Mouse (Mus musculus) right cerebral cortex, postnatal 10 days (tissue): ENCODE data around the gene Ranbp10.

Experiments used
- DNase-seq, 2 experiments: peaks; one replicate each; pipeline ENCODE4 v3.0.0; 2021; ENCODE audit warnings: low spot score in 2 of 2

The Ranbp10 gene

DNA sequence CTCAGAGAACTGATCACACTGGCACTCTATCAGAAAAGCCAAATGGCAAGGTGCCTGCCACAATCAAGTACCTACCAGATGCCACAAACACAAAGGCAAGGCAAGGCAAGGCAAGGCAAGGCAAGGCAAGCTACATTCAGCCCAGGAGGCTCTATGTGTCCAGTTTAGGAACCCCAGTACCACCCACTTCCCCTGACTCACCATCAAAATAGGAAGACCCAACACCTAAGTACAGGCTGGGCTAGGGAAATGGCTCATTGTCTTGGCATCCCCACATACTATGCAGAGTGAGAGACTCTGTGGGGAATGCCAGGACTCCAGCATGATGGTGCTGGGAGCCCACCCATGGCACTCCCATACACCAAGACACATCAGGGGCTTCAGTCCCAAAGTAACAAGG is 37.5 kb downstream of the Ranbp10 start:
- DNase-seq: no peak

DNA sequence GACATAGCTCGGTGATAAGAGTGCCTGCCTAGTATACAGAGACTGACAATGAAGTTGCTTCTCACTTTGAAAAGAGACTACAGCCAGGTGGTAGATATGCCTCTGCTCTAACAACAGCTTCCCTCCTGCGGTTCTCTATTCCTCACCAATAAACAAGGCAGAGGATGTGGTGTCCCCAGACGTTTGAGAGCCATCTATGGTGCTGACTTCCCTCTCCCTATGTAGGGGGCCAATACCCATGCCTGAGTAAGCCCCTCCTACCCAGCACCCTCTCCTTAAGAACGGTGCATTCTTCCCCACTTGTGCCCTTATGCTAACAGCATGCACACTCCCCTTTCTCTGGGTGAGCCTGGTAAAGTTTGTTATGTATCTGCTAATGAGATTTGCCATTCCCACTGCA is 38.2 kb downstream of the Ranbp10 start:
- DNase-seq: no peak

DNA sequence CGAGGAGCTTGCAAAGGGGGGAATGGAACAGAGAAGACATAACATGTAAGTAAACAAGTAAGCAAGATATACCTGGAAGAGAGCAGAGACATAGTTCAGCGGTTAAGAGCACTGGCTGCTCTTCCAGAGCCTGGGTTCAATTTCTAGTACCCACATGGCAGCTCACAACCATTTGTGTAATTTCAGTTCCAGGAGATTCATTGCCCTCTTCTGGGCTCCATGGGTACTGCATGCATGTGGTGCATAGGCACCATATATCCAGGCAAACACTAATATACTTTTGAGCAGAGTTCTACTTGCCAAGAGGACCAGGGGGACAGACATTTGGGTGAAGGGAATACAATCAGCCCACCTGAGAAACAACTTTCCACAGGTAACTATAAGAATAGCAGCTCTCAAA is 38.9 kb downstream of the Ranbp10 start:
- no peak for DNase-seq

DNA sequence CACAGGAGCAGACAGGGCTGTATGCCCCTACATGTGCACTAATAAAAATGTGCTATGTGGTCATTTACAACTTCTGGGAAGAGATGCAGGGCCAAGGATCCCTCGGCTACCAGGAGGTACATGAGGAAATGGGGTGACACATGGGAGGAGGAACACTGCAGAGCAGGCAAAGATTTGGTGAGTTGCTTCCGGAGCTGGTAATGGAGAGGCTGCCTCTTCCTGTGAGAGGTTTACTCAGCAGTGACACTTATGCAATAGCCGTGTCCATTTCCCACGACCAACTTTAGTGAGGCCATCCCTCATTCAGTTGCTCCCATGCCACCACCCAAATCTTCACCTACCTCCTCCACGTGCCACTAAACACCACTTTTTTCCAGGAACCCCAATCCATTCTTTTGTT is 46.9 kb downstream of the Ranbp10 start:
- no peak for DNase-seq

DNA sequence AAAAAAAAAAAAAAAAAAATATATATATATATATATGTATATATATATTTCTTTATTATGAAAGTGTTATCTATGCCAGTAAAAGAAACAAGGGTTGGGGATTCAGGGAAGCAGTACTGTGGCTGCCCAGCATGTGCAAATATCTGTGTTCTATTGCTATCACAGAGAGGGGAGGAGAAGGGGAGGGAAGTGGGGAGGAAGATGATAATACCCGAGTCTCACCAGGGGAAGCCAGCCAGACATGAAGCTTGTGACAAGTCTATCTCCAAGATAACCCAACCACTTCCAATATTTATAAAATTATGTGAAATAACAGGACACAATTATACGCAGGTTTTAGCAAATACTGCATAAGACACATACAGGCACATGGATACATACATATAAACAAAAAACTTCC is 49.3 kb downstream of the Ranbp10 start:
- no peak for DNase-seq

DNA sequence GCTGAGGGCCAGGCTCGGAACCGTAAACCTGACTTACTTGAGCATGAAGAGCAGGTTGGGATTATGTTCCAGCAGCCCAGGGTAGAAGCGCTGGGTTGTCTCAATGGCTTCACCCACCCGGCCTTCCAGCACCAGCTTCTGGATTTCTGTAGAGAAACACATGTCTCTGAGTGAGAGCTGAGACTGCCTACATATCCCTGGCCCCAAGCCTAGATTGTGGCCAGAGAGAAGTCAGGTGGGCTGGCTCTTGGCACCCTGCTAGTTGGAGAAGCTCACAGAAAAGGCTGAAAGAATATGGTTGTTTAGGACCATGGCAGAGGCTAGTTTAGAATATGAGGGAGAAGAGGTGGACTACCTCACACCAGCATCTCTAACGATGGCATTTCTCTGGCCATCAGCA is 52.7 kb downstream of the Ranbp10 start:
- no peak for DNase-seq

DNA sequence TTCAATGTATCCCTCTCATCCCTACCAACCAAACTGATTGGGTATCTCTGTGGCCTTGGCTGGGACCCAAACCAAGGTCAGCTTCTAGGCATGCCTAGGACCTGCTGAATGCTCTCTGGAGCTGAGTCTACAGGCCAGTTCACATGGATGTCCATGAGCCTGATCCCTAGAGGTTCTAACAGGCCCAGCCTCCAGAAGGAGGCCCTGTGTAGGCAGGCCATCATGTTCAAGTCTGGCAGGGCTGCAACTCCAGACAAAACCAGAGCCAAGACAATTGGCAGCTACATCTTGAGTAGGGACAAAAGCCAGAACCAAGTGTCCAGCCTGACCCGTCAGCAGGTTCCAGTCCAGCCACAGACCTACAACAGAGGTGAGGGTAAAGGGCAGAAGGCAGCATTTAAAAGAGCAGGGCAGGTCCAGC is 53.7 kb downstream of the Ranbp10 start:
- no peak for DNase-seq

DNA sequence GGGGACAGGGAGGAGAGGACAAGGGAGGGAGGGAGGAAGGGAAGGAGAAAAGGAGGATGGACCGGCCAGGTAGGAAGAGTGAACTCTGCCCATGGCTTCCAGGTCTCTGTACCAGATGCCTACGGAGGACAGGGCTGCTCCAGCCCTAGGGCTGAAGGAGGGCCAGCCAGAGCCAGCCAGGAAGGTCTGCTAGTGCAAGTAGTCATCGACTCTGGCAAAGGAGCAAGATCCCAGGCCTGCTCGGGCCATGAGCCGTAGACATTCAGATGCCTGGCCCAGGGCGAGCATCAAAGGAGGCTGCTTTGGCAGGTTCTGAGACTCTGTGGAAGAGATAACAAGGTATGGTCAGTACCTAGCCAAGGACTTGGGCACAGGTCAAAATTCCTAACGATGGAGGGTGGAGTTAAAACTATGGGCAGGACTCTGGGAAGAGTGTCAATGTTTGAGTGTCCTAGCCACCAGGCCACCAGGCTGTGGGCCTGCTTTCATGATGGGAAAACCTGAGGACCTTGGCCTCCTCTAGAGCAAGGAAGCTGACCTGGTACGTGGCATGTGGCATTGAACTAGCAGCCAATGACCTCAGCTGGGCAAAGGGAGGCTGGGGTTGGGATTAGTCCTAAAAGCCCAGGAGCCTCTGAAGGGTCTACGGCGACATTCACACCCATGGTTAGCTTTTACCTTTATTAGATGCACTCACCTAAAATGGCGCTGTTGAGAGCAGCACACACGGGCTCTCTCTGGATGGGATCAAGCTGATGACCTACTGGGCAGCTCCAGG is 55.6 kb downstream of the Ranbp10 start:
- DNase-seq: no peak

DNA sequence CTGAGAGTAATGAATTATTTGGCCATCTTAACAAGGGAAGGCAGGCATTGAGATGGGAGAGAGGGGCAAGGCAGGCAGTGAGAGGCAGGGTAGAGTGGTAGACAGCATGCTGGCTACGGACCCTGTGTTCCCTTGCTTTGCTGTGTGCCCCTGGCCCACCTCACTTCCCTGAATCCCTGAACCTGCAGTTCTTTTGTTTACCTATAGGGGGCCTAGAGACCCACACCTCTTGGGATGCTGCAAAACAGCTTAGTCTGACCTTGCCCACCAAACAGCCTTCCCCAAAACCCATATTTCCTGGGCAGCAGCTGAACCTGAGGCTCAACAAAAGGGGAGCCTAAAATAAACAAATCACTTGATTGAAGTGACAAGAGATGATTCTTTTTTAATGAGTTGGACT is 56.5 kb downstream of the Ranbp10 start:
- no peak for DNase-seq

DNA sequence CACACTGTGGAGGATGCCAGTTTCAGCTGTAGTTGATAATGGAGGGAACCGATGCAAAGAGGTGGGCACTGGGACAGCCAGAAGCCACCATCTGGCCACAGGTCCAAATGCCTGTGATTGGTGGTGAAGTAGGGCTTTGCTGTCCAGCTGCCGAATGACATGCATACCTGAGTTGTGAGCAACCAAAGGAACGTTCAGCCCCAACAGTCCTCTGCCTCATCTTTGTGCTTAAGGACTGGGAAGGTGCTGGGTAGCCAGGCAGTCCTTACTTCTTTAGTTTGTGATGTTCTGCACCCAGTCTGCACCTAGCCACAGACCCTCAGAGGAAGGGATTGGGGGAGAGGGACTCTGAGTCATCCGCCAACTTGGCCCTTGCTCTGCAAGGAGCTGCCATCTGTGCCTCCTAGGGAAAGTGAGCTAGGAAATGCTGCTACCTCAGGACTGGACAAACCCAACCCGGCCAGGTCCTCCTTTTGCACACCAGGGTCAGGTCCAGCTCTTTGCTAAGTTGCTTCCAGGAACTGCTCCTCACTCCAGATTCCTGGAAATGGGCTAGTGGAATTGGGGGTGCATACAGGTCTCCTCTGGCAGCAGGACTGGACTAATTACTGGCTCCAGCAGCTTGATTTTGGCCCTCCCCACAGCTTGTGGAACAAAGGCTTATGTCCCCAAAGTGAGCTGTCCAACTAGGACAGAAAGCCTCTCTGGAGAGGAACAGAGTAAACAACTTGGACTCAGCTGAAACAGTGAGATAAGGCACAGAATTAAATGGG is 58.5 kb downstream of the Ranbp10 start:
- no peak for DNase-seq

DNA sequence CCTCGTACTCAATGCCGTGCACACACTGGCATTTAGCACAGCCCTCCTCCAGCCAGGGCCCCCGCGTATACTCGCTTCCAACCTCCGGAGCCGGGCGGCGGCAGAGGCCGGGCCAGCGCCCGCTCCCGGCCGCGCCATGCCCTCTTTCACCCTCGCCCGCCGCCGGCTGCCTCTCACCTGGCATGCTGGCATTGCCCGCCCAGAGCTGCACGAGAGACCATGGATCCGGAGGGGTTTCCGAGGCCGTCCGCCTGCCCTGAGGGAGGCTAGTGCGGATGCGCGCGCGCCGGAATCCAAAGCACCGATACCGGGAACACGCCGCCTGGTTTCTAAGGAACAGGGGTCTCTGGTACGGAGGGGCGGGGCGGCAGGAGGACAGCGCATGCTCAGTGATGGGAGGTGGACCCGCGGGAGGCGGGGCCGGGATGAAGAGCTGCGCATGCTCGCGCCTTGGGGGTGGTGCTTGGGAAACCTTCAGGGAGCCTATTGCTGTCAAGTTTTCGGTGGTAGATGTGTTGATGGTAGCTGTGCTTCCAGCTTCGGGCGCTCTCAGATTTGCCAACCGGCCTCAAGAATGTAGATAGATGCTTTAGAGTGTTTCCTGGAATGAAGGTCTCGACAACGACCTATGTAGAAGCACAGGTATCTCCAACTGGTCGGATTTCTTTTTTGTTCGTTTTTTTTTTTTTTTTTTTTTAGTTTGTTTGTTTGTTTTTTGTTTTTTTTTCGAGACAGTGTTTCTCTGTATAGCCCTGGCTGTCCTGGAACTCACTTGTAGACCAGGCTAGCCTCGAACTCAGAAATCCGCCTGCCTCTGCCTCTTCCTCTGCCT is 68.7 kb downstream of the Ranbp10 start, which contains the start of gene Gfod2:
TSS of gene Gfod2 (minus strand) at position 388 of the 832 bp plus-strand sequence.
- peak; percentile 98 to 99 for DNase-seq

DNA sequence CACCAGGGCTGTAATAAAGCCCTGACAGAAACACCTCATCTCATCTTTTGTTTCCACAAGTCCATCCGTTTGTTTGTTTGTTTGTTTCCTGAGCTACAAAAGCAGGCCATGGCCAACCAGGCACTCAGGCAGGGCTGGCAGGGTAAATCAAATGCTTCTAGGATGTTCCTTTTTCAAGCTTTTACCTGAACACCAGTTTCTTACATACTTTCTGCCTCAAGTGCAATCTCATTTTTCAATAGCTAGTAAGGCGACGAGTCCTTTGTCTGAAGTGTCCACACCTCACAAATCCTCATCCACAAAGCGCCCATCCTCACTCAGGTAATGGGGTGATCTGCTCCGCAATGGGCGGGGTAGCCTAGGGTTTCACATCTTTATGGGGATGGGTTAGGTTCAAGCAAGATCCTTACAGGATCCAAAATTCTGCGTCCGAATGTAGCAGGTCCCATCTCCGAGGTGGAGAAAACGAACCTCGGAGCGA is 69.3 kb downstream of the Ranbp10 start:
- no peak for DNase-seq

DNA sequence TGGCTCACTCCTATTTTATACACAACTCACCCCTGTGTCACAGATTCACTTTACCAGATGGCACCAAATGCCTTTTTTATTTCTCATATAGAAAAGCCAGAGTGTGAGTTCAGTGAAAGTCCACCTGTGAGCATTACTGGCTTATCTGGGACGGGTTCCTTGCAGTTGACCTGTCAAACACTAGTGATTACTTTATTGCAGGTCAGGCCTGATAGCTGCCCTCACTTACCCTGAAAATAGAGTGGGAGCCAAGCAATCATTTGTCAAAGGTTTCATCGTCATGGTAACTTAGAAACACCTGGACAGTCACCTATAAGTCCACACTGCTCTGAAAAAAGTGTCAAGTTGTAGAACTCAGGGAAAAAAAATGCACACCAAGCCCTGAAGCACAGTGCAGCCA is 72.5 kb downstream of the Ranbp10 start:
- DNase-seq: no peak

DNA sequence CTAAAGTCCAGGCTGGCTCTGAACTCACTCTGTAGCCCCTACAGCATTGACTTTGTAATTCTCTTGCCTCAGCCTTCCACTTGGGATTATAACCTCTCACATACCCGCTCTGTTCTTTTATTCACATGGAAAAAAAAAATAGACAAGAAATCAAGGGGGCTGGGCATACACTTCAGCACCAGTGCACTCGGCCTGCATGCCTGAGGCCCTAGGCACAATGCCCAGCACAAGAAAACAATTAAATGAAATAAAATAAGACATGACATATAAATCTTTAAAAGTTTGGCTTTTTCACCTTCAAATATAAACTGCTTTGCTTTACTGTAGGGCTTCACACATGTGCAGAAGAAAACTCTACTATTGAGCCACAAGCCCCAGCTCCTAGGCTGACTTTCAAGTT is 73.2 kb downstream of the Ranbp10 start:
- DNase-seq: no peak

DNA sequence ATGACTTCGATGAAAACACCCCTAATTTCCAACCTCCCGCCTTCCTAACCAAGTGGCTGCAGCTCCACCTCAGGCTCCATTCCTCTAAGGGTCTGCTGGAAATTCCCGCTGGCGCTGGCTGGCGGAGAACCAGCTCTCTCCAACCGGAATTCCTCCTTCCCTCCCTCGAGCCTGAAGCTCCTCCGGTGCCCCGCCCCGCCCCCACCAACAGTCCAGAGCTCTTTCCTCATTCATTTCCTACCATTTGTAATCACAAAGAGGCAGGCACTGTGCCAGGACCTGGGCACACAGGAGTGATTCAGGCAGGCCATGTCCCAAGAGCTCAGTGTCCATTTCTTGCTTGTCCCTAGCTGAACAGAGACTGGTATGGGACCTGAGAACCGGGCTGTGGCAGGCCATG is 76.5 kb downstream of the Ranbp10 start:
- DNase-seq: peak; percentile 74 to 80

DNA sequence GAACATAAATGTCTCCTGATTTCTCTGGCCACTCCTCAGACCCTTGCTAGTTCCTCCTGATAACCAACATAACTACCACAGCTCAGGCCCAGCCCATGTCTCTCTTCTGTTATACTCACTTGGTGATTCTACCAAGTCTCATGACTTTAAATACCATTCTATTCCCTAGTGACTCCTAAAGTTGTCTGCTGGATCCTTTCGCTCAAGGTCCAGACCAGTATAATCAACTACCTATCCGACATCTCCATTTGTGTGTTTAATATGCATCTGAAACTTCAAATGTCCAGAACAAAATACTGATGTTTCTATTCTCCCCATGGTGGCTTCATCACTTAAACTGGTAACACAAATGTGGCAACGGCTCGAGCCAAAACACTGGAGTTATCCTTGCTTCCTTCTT is 83.8 kb downstream of the Ranbp10 start:
- DNase-seq: no peak

DNA sequence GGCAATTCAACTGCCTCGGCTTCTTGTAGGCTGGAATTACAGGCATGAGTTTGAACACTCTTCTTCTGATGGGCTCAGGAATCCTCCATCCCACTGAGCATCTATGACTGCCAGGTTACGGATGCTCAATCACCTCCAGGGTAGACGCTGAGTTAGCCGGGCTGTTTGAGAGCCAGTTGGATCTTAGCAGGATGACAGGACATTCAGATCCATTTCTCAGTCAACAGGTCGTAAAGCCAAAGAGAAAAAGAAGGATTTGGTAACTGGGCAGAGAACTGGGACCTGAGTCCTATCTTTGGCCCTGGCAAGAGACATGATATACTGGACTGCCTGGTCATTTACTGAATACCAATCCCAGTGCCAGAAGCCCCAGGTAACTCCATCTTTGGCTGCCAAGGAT is 87.9 kb downstream of the Ranbp10 start:
- DNase-seq: no peak

DNA sequence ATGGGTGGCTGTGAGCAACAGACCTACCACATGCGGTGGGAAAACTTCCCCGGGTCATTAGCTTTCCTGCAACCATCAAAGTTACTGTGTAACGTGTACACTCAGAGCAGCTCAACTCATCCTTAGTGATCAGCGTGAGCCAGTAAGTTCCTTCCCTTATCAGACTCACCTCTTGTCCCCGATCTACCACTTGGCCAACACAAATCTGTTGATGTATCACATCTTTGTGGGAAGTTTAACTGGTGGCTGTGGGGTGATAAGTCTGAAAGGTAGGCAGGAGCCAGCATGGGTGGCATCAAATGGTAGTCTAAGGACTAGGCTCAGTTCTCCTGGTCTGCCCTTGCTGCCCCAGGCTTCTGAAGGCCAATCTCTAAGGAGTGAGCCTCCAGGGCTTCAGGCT is 95.0 kb downstream of the Ranbp10 start:
- no peak for DNase-seq

DNA sequence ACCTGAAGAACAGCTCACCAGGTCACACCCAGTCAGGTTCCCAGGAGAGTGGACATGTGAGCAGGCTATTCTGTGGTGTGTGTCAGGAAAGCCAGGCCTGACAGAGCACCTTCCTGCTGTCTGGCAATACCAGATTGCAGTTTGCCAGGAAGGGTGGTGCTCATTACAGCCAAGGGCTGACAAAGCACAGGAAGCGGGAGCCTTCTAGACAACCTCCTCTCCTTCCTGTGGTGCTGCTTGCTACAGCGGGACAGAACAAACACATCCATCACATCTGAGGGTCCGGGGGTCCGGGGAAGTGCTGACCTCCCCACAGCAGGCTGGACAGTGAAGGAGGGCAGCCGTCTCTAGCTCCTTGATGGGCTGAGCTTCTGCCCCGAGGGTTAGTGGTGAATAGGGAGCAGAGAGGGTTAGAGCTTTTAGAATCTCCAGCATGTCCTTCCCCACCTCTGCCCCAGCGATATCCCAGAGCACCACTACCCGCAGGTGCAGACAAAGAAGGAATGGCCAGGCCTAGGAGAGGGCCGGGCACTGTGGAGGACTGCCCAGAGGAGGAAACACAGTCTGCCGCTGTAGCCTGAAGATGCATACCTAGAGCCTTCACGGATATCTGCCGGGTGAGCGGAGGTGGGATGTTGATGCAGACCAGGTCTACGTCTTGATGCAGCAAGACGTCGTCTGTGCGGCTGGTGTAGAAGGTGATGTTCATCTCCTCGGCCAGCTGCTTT is 99.6 kb downstream of the Ranbp10 start:
- no peak for DNase-seq

DNA sequence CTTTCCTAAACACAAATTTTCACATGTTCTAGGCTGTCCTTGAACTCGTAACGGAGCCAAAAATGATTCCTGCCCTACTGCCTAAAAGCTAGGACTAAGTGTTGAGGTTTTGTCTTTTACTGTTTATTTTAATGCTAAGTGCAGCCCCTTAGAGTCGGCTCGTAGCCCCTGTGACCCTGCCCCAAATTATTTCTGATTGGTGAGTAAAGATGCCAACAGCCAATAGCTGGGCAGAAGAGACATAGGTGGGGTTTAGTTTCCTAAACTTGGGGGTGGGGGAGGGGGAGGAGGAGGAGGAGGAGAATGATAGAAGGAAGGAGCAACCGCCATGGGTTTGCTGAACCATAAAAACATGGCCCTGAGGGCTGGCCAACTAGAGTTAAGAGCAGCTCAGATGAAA is 101.4 kb downstream of the Ranbp10 start:
- no peak for DNase-seq

DNA sequence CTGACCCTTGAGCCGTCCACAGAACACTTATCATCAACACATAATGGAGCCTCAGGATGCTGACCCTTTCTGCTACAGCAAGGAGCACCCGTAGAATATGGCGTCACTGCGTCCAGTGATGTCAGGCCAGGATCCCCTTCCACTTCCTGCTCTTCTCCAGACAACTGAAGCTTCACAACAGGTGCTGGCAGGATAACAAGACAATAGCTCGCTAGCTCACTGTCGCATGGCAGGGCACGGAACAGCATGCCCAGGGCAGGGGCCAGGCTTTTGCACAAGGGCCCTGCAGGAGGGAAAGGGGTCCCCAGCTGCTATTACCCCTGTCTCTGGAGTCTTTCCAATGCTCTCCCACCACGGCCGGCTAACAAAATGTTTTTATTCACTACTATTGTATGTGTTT is 104.3 kb downstream of the Ranbp10 start:
- no peak for DNase-seq

DNA sequence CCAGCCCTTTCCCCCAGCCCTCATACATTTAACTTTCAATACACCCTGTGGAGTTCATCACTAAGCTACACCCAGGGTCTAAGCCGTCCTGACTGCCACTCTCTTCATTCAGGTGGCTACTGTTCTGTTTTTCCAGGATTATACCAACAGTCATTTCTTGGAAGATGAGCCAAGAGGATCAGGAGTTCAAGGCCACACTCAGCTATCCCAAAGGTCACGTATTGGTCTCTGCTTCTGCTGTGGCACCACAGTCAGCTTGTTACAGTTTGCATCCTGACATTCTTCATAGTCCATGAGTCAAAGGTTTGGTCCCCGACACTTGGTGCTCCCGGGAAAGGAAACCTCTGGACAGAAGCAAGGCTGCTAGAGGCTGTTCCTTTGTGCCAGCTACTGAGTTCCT is 107.5 kb downstream of the Ranbp10 start:
- no peak for DNase-seq
